Mouse (Mus musculus) heart, adult 2 months (tissue): ENCODE results near the gene Mnat1.

Experiments
- CTCF ChIP-seq: fragments of 200-600 bp; IDR thresholded peaks from 2 replicates; pipeline ENCODE4 v1.8.1; 2022; ENCODE audit warnings: antibody characterized with exemption, mild to moderate bottlenecking, moderate library complexity
- EP300 ChIP-seq: fragments of 200-500 bp; IDR thresholded peaks from 2 replicates; pipeline ENCODE4 v1.6.1; 2011; ENCODE audit warnings: low read depth, low read length, control low read depth; ENCODE audit not compliant: insufficient read depth
- POLR2A ChIP-seq: fragments of 200-500 bp; IDR thresholded peaks from 2 replicates; pipeline ENCODE4 v1.6.1; 2011; ENCODE audit warnings: mild to moderate bottlenecking, low read depth, low read length, control low read depth; ENCODE audit not compliant: insufficient read depth

DNA sequence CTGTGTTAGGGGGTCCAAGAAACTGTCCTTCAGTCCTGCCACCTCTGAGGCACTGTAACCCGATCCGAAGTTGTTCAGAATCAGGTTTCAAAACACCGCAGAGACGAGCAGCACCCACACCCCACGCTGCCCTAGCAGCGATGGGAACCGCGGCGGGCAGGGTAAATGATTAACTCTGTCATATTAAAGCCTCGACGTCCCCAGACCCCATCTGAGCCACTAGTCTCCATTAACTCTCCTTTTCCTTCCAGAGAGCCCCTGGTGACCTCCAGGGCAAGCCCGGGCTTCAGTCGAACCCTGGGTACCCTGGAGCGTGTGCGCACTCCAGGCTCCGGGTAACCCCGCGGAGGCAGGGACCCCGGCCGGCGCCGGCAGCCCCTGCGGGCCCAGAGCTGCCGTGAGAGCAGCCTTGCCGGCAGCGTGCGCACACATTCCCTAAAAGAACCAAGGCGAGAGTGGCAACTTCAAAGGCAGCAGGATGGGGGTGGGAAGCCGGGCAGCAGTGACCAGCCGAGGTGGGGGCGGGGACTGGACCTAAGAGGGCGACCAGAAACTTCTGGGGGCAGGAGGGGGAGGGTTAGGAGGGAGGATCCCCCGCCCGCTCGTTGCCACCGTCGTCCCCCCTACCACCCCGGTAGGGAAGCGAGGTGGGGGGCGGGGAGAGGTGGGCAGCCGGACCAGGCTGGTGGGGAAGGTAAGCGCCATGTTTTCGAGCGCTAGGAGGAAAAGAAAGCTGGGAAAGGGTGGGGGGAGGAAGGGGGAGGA is 11.8 kb upstream of the Mnat1 start:
- TF ChIP-seq CTCF (no peak), POLR2A (no peak), EP300 (no peak)
